Mouse (Mus musculus): Measurements from ENCODE around the gene Muc3. TPM values are rescaled to one million over a fixed set of nuclear protein-coding genes. Genes with fewer than 3 reads are reported as not detected.

Muc3 gene
- polyA plus RNA-seq, 2 experiments: not detected

- no peaks in the 10 kb centered on the region for H3K27me3 ChIP-seq (ENCODE audit: control insufficient read depth, insufficient read depth, low read length)
- ATAC-seq (ENCODE audit: low FRiP score, low read depth) (no peak), DNase-seq (ENCODE audit: low spot score) (no peak)
- H3K9ac ChIP-seq (ENCODE audit: low read depth, low read length, severe bottlenecking): no peak overlapping the region
- TF ChIP-seq POLR2A (IDR thresholded peaks at IDR 0.05; ENCODE audit: borderline replicate concordance, extremely low read depth, insufficient read depth, insufficient read length): no peak
- peaks cover 1% of the 10 kb centered on the region; the same call in 1 of the 2 replicates for H3K4me1 ChIP-seq (ENCODE audit: control insufficient read depth, insufficient read depth, low read length)
- no peak overlapping the region for H3K4me2 ChIP-seq (replicated peaks; ENCODE audit: low read depth, low read length, severe bottlenecking)
- 58% methylated on average over 25 of the region's 25 CpGs for WGBS
- H3K9me3 ChIP-seq (ENCODE audit: control insufficient read depth, low read length): no peaks in the 10 kb centered on the region
- peaks cover 21% of the 10 kb centered on the region for H3K36me3 ChIP-seq (ENCODE audit: control insufficient read depth, insufficient read depth, low read length)
- H3K4me3 ChIP-seq (replicated peaks; ENCODE audit: low read length): no peak overlapping the region
- H3K27ac ChIP-seq (replicated peaks; ENCODE audit: low read depth, low read length): no peak overlapping the region
Measured at GRCm38 (mm10) chr5:137109941-137110593, 39.1 kb downstream of the Muc3 start.

- Histone ChIP-seq H3K9me3 (ENCODE audit: control insufficient read depth, low read length) (no peaks in the 10 kb centered on the region), H3K9ac (ENCODE audit: low read depth, low read length, severe bottlenecking) (no peak overlapping the region), H3K4me3 (replicated peaks; ENCODE audit: low read length) (no peak overlapping the region), H3K36me3 (ENCODE audit: control insufficient read depth, insufficient read depth, low read length) (peaks cover 7% of the 10 kb centered on the region; the same call in 1 of the 2 replicates), H3K27me3 (ENCODE audit: control insufficient read depth, insufficient read depth, low read length) (no peaks in the 10 kb centered on the region), H3K4me2 (replicated peaks; ENCODE audit: low read depth, low read length, severe bottlenecking) (no peak overlapping the region), H3K4me1 (ENCODE audit: control insufficient read depth, insufficient read depth, low read length) (no peaks in the 10 kb centered on the region), H3K27ac (replicated peaks; ENCODE audit: low read depth, low read length) (no peak overlapping the region)
- DNase-seq (ENCODE audit: low spot score) (no peak), ATAC-seq (ENCODE audit: low FRiP score, low read depth) (no peak)
- TF ChIP-seq POLR2A (IDR thresholded peaks at IDR 0.05; ENCODE audit: borderline replicate concordance, extremely low read depth, insufficient read depth, insufficient read length): no peak
- WGBS: 63% methylated on average over 6 of the region's 6 CpGs
Measured at GRCm38 (mm10) chr5:137108111-137108510, 41.0 kb downstream of the Muc3 start.

- no peak for DNase-seq (ENCODE audit: low spot score)
- H3K36me3 ChIP-seq (ENCODE audit: control insufficient read depth, insufficient read depth, low read length): peaks cover 3% of the 10 kb centered on the region; the same call in 1 of the 2 replicates
- no peak overlapping the region for H3K27ac ChIP-seq (replicated peaks; ENCODE audit: low read depth, low read length)
- no peak overlapping the region for H3K4me2 ChIP-seq (replicated peaks; ENCODE audit: low read depth, low read length, severe bottlenecking)
- no peaks in the 10 kb centered on the region for H3K9me3 ChIP-seq (ENCODE audit: control insufficient read depth, low read length)
- H3K9ac ChIP-seq (ENCODE audit: low read depth, low read length, severe bottlenecking): no peak overlapping the region
- ATAC-seq (ENCODE audit: low FRiP score, low read depth): no peak
- no peaks in the 10 kb centered on the region for H3K4me1 ChIP-seq (ENCODE audit: control insufficient read depth, insufficient read depth, low read length)
- TF ChIP-seq POLR2A (IDR thresholded peaks at IDR 0.05; ENCODE audit: borderline replicate concordance, extremely low read depth, insufficient read depth, insufficient read length): no peak
- H3K4me3 ChIP-seq (replicated peaks; ENCODE audit: low read length): no peak overlapping the region
- H3K27me3 ChIP-seq (ENCODE audit: control insufficient read depth, insufficient read depth, low read length): no peaks in the 10 kb centered on the region
- WGBS: 80% methylated on average over 8 of the region's 8 CpGs
Measured at GRCm38 (mm10) chr5:137107670-137108069, 41.5 kb downstream of the Muc3 start.

GRCm38 (mm10) chr5:137107024-137107423 lies 42.1 kb downstream of the Muc3 start:
- Histone ChIP-seq H3K9ac (ENCODE audit: low read depth, low read length, severe bottlenecking) (no peak overlapping the region), H3K4me3 (replicated peaks; ENCODE audit: low read length) (no peak overlapping the region), H3K36me3 (ENCODE audit: control insufficient read depth, insufficient read depth, low read length) (no peaks in the 10 kb centered on the region), H3K4me2 (replicated peaks; ENCODE audit: low read depth, low read length, severe bottlenecking) (no peak overlapping the region), H3K27ac (replicated peaks; ENCODE audit: low read depth, low read length) (no peak overlapping the region), H3K4me1 (ENCODE audit: control insufficient read depth, insufficient read depth, low read length) (no peaks in the 10 kb centered on the region), H3K9me3 (ENCODE audit: control insufficient read depth, low read length) (no peaks in the 10 kb centered on the region), H3K27me3 (ENCODE audit: control insufficient read depth, insufficient read depth, low read length) (no peaks in the 10 kb centered on the region)
- ATAC-seq (ENCODE audit: low FRiP score, low read depth) (0 out of 2 replicates have a peak, but pooled peaks have one; percentile 20), DNase-seq (ENCODE audit: low spot score) (peak; percentile 81)
- TF ChIP-seq POLR2A (IDR thresholded peaks at IDR 0.05; ENCODE audit: borderline replicate concordance, extremely low read depth, insufficient read depth, insufficient read length): no peak
- 5% methylated on average over 6 of the region's 6 CpGs for WGBS

GRCm38 (mm10) chr5:137106434-137106833 lies 42.7 kb downstream of the Muc3 start:
- H3K9me3 ChIP-seq (ENCODE audit: control insufficient read depth, low read length): no peaks in the 10 kb centered on the region
- H3K4me2 ChIP-seq (replicated peaks; ENCODE audit: low read depth, low read length, severe bottlenecking): no peak overlapping the region
- no peak overlapping the region for H3K27ac ChIP-seq (replicated peaks; ENCODE audit: low read depth, low read length)
- 82% methylated on average over 4 of the region's 4 CpGs for WGBS
- DNase-seq (ENCODE audit: low spot score) (no peak), ATAC-seq (ENCODE audit: low FRiP score, low read depth) (no peak)
- H3K9ac ChIP-seq (ENCODE audit: low read depth, low read length, severe bottlenecking): no peak overlapping the region
- no peaks in the 10 kb centered on the region for H3K27me3 ChIP-seq (ENCODE audit: control insufficient read depth, insufficient read depth, low read length)
- H3K4me3 ChIP-seq (replicated peaks; ENCODE audit: low read length): no peak overlapping the region
- TF ChIP-seq POLR2A (IDR thresholded peaks at IDR 0.05; ENCODE audit: borderline replicate concordance, extremely low read depth, insufficient read depth, insufficient read length): no peak
- no peaks in the 10 kb centered on the region for H3K4me1 ChIP-seq (ENCODE audit: control insufficient read depth, insufficient read depth, low read length)
- H3K36me3 ChIP-seq (ENCODE audit: control insufficient read depth, insufficient read depth, low read length): no peaks in the 10 kb centered on the region
